Mouse (Mus musculus) natural killer cell, adult 2 months (primary cell): ENCODE results near the gene Igsf9.

Experiments
- DNase-seq, 2 experiments: peaks; one replicate each; pipeline ENCODE4 v3.0.0; 2022; ENCODE audit warnings: low spot score in 2 of 2

Gene Igsf9

GRCm38 (mm10) chr1:172496030-172496429 lies 14.4 kb downstream of the Igsf9 start:
- DNase-seq = no peak

- DNase-seq = no peak
These were observed 15.8 kb downstream of the Igsf9 start for GRCm38 (mm10) chr1:172497428-172497827.

- peak; percentile 67 to 70 for DNase-seq
These were observed 18.3 kb downstream of the Igsf9 start, which contains the start of gene Tagln2 for GRCm38 (mm10) chr1:172499765-172500441. Gene Tagln2, plus strand, starts transcription at chr1:172500047.

GRCm38 (mm10) chr1:172500451-172501370 lies 19.1 kb downstream of the Igsf9 start:
- DNase-seq = peak; percentile 83 to 88

GRCm38 (mm10) chr1:172501371-172502144 lies 20.0 kb downstream of the Igsf9 start:
- peak; percentile 81 to 84 for DNase-seq

GRCm38 (mm10) chr1:172502145-172503110 lies 20.8 kb downstream of the Igsf9 start:
- no peak for DNase-seq

- DNase-seq = no peak
These were observed 21.8 kb downstream of the Igsf9 start for GRCm38 (mm10) chr1:172503111-172503997.

- DNase-seq = no peak
These were observed 23.2 kb downstream of the Igsf9 start for GRCm38 (mm10) chr1:172504756-172505155.

GRCm38 (mm10) chr1:172507001-172507400 lies 25.4 kb downstream of the Igsf9 start:
- peak in 1 of 2 experiments; percentile 32 for DNase-seq

- no peak for DNase-seq
These were observed 26.1 kb downstream of the Igsf9 start for GRCm38 (mm10) chr1:172507701-172508100.

- DNase-seq = no peak
These were observed 26.6 kb downstream of the Igsf9 start for GRCm38 (mm10) chr1:172508172-172508571.

- DNase-seq = no peak
These were observed 27.6 kb downstream of the Igsf9 start for GRCm38 (mm10) chr1:172509235-172509634.

GRCm38 (mm10) chr1:172509983-172510382 lies 28.4 kb downstream of the Igsf9 start:
- no peak for DNase-seq

- DNase-seq = no peak
These were observed 28.9 kb downstream of the Igsf9 start for GRCm38 (mm10) chr1:172510421-172510972.

GRCm38 (mm10) chr1:172512962-172513361 lies 31.4 kb downstream of the Igsf9 start:
- peak; percentile 86 to 92 for DNase-seq

- DNase-seq = peak; percentile 91 to 96
These were observed 32.1 kb downstream of the Igsf9 start for GRCm38 (mm10) chr1:172513525-172514212.

- DNase-seq = no peak
These were observed 32.6 kb downstream of the Igsf9 start for GRCm38 (mm10) chr1:172514213-172514529.

- DNase-seq = no peak
These were observed 33.1 kb downstream of the Igsf9 start for GRCm38 (mm10) chr1:172514551-172515268.
